Comparison of ENCODE assay signal across 17 mouse cellular contexts in genomic region chr5:113807712-113808111, GRCm38 (mm10). TPM values are rescaled to one million over a fixed set of nuclear protein-coding genes. Genes with fewer than 3 reads are reported as not detected.
DNase-seq lines count a peak whose midpoint lies in the region; ATAC-seq and TF ChIP-seq lines count a peak whose summit lies in the region.
"Had no signal": no experiment of that assay in that cellular context is flagged by ENCODE, and none has a peak within 500 bp of the region (broad histone marks: within the 10 kb centered on the region; RNA-seq: fewer than 3 reads in every experiment).

No protein-coding gene starts in this region.

- no peak for TF ChIP-seq EP300 in stomach, postnatal 0 days (optimal IDR thresholded peaks at IDR 0.05)
- TF ChIP-seq EP300 in liver, postnatal 0 days (IDR thresholded peaks at IDR 0.05; ENCODE audit: low read depth), result no peak

- H3K36me3 ChIP-seq in intestine, embryonic 14.5 days (ENCODE audit: control insufficient read depth, insufficient read depth, low read length), result no peaks in the 10 kb centered on the region
- H3K36me3 ChIP-seq in intestine, postnatal 0 days (ENCODE audit: control insufficient read depth, insufficient read depth), result no peaks in the 10 kb centered on the region
- no peaks in the 10 kb centered on the region for H3K36me3 ChIP-seq in stomach, embryonic 15.5 days
- H3K36me3 ChIP-seq in stomach, postnatal 0 days (ENCODE audit: control insufficient read depth, insufficient read depth, low read length), result no peaks in the 10 kb centered on the region
- no peaks in the 10 kb centered on the region for H3K36me3 ChIP-seq in liver, postnatal 0 days (replicated peaks; ENCODE audit: insufficient read depth, low read length)
- H3K36me3 ChIP-seq: G1E; heart, embryonic 12.5 days; midbrain, embryonic 12.5 days had no signal

- no peak overlapping the region for H3K9ac ChIP-seq in intestine, embryonic 14.5 days (ENCODE audit: low read length)
- H3K9ac ChIP-seq in intestine, postnatal 0 days (ENCODE audit: low read depth, low read length), result no peak overlapping the region
- no peak overlapping the region for H3K9ac ChIP-seq in stomach, embryonic 15.5 days
- H3K9ac ChIP-seq in stomach, postnatal 0 days (ENCODE audit: low read length), result no peak overlapping the region
- H3K9ac ChIP-seq in liver, postnatal 0 days (replicated peaks), result no peak overlapping the region
- H3K9ac ChIP-seq: heart, embryonic 12.5 days; midbrain, embryonic 12.5 days had no signal

- H3K27ac ChIP-seq in intestine, embryonic 14.5 days (ENCODE audit: low read depth), result peak overlapping the region; percentile 43
- no peak overlapping the region for H3K27ac ChIP-seq in intestine, postnatal 0 days (ENCODE audit: low read depth, low read length)
- H3K27ac ChIP-seq in stomach, embryonic 15.5 days, result 0 out of 2 replicates have a peak overlapping the region, but pooled peaks have one; percentile 35
- H3K27ac ChIP-seq in stomach, postnatal 0 days (replicated peaks), result no peak overlapping the region
- H3K27ac ChIP-seq in liver, postnatal 0 days (ENCODE audit: low read depth), result no peak overlapping the region; the same call in 1 of the 2 replicates
- H3K27ac ChIP-seq: kidney, postnatal 0 days; left cerebral cortex, adult 2 months; midbrain, embryonic 12.5 days had no signal

- H3K4me3 ChIP-seq in intestine, embryonic 14.5 days (ENCODE audit: low read depth, low read length), result no peak overlapping the region
- H3K4me3 ChIP-seq in intestine, postnatal 0 days (ENCODE audit: low read depth, low read length), result no peak overlapping the region
- no peak overlapping the region for H3K4me3 ChIP-seq in stomach, embryonic 15.5 days (replicated peaks)
- H3K4me3 ChIP-seq in stomach, postnatal 0 days (ENCODE audit: low read depth, low read length), result no peak overlapping the region
- no peak overlapping the region for H3K4me3 ChIP-seq in liver, postnatal 0 days (ENCODE audit: low read depth, low read length)
- H3K4me3 ChIP-seq: heart, embryonic 12.5 days; left cerebral cortex, adult 2 months; midbrain, embryonic 12.5 days had no signal

- no peak overlapping the region for H3K4me2 ChIP-seq in intestine, embryonic 14.5 days (ENCODE audit: low read length)
- H3K4me2 ChIP-seq in intestine, postnatal 0 days (replicated peaks; ENCODE audit: low read depth), result no peak overlapping the region
- H3K4me2 ChIP-seq in stomach, embryonic 15.5 days, result no peak overlapping the region
- no peak overlapping the region for H3K4me2 ChIP-seq in stomach, postnatal 0 days (replicated peaks; ENCODE audit: low read depth)
- no peak overlapping the region for H3K4me2 ChIP-seq in liver, postnatal 0 days (ENCODE audit: low read depth, low read length)
- H3K4me2 ChIP-seq: heart, embryonic 12.5 days; midbrain, embryonic 12.5 days had no signal

- DNase-seq in embryo, embryonic 10 days (ENCODE audit: low spot score), result peak; percentile 51
- no peak for DNase-seq in embryo, embryonic 10.5 days (ENCODE audit: low spot score)
- no peak for DNase-seq in intestine, embryonic 14.5 days (ENCODE audit: low spot score)
- no peak for DNase-seq in stomach, postnatal 0 days (ENCODE audit: low spot score)
- DNase-seq in liver, postnatal 0 days, result no peak
- DNase-seq in neural tube, embryonic 10.5 days (ENCODE audit: extremely low spot score, low spot score), result no peak
- DNase-seq: cerebellum, adult 9-10 months; gastrocnemius, postnatal 14 days; right cerebral cortex, postnatal 25 days had no signal

- no peaks in the 10 kb centered on the region for H3K27me3 ChIP-seq in intestine, embryonic 14.5 days (replicated peaks; ENCODE audit: control insufficient read depth, insufficient read depth, low read length)
- no peaks in the 10 kb centered on the region for H3K27me3 ChIP-seq in intestine, postnatal 0 days (replicated peaks; ENCODE audit: control insufficient read depth, insufficient read depth, low read length)
- no peaks in the 10 kb centered on the region for H3K27me3 ChIP-seq in stomach, embryonic 15.5 days (replicated peaks)
- no peaks in the 10 kb centered on the region for H3K27me3 ChIP-seq in stomach, postnatal 0 days (ENCODE audit: control insufficient read depth, insufficient read depth, low read length)
- no peaks in the 10 kb centered on the region for H3K27me3 ChIP-seq in liver, postnatal 0 days (ENCODE audit: insufficient read depth, low read length)

- H3K4me1 ChIP-seq in intestine, embryonic 14.5 days (replicated peaks; ENCODE audit: control insufficient read depth, insufficient read depth, low read length), result peaks cover 15% of the 10 kb centered on the region
- no peaks in the 10 kb centered on the region for H3K4me1 ChIP-seq in intestine, postnatal 0 days (replicated peaks; ENCODE audit: control insufficient read depth, insufficient read depth, low read length)
- H3K4me1 ChIP-seq in stomach, embryonic 15.5 days, result peaks cover 9% of the 10 kb centered on the region; the same call in 1 of the 2 replicates
- no peaks in the 10 kb centered on the region; the same call in 1 of the 2 replicates for H3K4me1 ChIP-seq in stomach, postnatal 0 days (replicated peaks; ENCODE audit: control insufficient read depth, insufficient read depth)
- peaks cover 16% of the 10 kb centered on the region for H3K4me1 ChIP-seq in liver, postnatal 0 days (ENCODE audit: insufficient read depth)
- H3K4me1 ChIP-seq: midbrain, embryonic 12.5 days had no signal

- peaks cover 7% of the 10 kb centered on the region; the same call in 1 of the 2 replicates for H3K9me3 ChIP-seq in intestine, embryonic 14.5 days (ENCODE audit: control insufficient read depth, low read length)
- H3K9me3 ChIP-seq in intestine, postnatal 0 days (ENCODE audit: control insufficient read depth), result no peaks in the 10 kb centered on the region
- no peaks in the 10 kb centered on the region for H3K9me3 ChIP-seq in stomach, embryonic 15.5 days
- no peaks in the 10 kb centered on the region for H3K9me3 ChIP-seq in stomach, postnatal 0 days (ENCODE audit: control insufficient read depth, low read length)
- H3K9me3 ChIP-seq in liver, postnatal 0 days (ENCODE audit: low read length), result no peaks in the 10 kb centered on the region

- no peak for ATAC-seq in intestine, embryonic 14.5 days (replicated peaks; ENCODE audit: low FRiP score, low TSS enrichment, low read depth)
- no peak for ATAC-seq in intestine, postnatal 0 days
- no peak for ATAC-seq in stomach, embryonic 15.5 days (ENCODE audit: insufficient read depth, low FRiP score, low read depth)
- no peak for ATAC-seq in stomach, postnatal 0 days (ENCODE audit: low FRiP score, low TSS enrichment)
- ATAC-seq in liver, postnatal 0 days, result no peak
- ATAC-seq: CD4-positive, CD25-positive, alpha-beta regulatory T cell, adult 4 months had no signal

- no peak for TF ChIP-seq CTCF in intestine, postnatal 0 days (IDR thresholded peaks at IDR 0.05; ENCODE audit: low read depth)
- no peak for TF ChIP-seq CTCF in stomach, postnatal 0 days (IDR thresholded peaks at IDR 0.05; ENCODE audit: low read depth)
- TF ChIP-seq CTCF in liver, postnatal 0 days (IDR thresholded peaks at IDR 0.05; ENCODE audit: low read depth), result no peak

- 50% methylated on average over 9 of the region's 9 CpGs for WGBS in intestine, embryonic 14.5 days
- 61% methylated on average over 9 of the region's 9 CpGs for WGBS in intestine, postnatal 0 days
- WGBS in stomach, embryonic 15.5 days, result 46% methylated on average over 9 of the region's 9 CpGs
- 59% methylated on average over 9 of the region's 9 CpGs for WGBS in stomach, postnatal 0 days
- 58% methylated on average over 9 of the region's 9 CpGs for WGBS in liver, postnatal 0 days (ENCODE audit: insufficient replicate concordance)

RNA-seq across cellular contexts. Expression of gene Tmem119, which starts 7.4 kb away (rescaled TPM):
- 41.9 and 46.1 TPM in 2 replicates for polyA plus RNA-seq in intestine, embryonic 14.5 days (2014; fragmentation: Nextera tagmentation; extraction: Ambion mirVana)
- 21.1 and 23.0 TPM in 2 replicates for polyA plus RNA-seq in intestine, postnatal 0 days (2015; fragmentation: Nextera tagmentation; extraction: Ambion mirVana)
- polyA plus RNA-seq in stomach, embryonic 15.5 days (2015; fragmentation: Nextera tagmentation; extraction: Ambion mirVana), result 60.6 and 64.4 TPM in 2 replicates
- 35.3 and 36.6 TPM in 2 replicates for polyA plus RNA-seq in stomach, postnatal 0 days (2015; fragmentation: Nextera tagmentation; extraction: Ambion mirVana)
- polyA plus RNA-seq in liver, postnatal 0 days (2015; fragmentation: Nextera tagmentation; extraction: Ambion mirVana), result 3.2 and 3.4 TPM in 2 replicates
- polyA plus RNA-seq: CD4-positive, CD25-positive, alpha-beta regulatory T cell, adult 4 months had no signal

RNA-seq across cellular contexts. Expression of gene Selplg, which starts 24.7 kb away (rescaled TPM):
- polyA plus RNA-seq in intestine, embryonic 14.5 days (2014; fragmentation: Nextera tagmentation; extraction: Ambion mirVana), result 4.0 and 4.7 TPM in 2 replicates
- 2.9 and 3.2 TPM in 2 replicates for polyA plus RNA-seq in intestine, postnatal 0 days (2015; fragmentation: Nextera tagmentation; extraction: Ambion mirVana)
- 5.8 and 7.5 TPM in 2 replicates for polyA plus RNA-seq in stomach, embryonic 15.5 days (2015; fragmentation: Nextera tagmentation; extraction: Ambion mirVana)
- 2.0 and 2.6 TPM in 2 replicates for polyA plus RNA-seq in stomach, postnatal 0 days (2015; fragmentation: Nextera tagmentation; extraction: Ambion mirVana)
- polyA plus RNA-seq in liver, postnatal 0 days (2015; fragmentation: Nextera tagmentation; extraction: Ambion mirVana), result 18.9 and 21.5 TPM in 2 replicates

RNA-seq across cellular contexts. Expression of gene Iscu, which starts 35.2 kb away (rescaled TPM):
- polyA plus RNA-seq in intestine, embryonic 14.5 days (2014; fragmentation: Nextera tagmentation; extraction: Ambion mirVana), result 108 and 110 TPM in 2 replicates
- 133 and 145 TPM in 2 replicates for polyA plus RNA-seq in intestine, postnatal 0 days (2015; fragmentation: Nextera tagmentation; extraction: Ambion mirVana)
- polyA plus RNA-seq in stomach, embryonic 15.5 days (2015; fragmentation: Nextera tagmentation; extraction: Ambion mirVana), result 111 and 112 TPM in 2 replicates
- 154 and 166 TPM in 2 replicates for polyA plus RNA-seq in stomach, postnatal 0 days (2015; fragmentation: Nextera tagmentation; extraction: Ambion mirVana)
- polyA plus RNA-seq in liver, postnatal 0 days (2015; fragmentation: Nextera tagmentation; extraction: Ambion mirVana), result 109 TPM in 2 replicates

RNA-seq across cellular contexts. Expression of gene Sart3, which starts 35.4 kb away (rescaled TPM):
- polyA plus RNA-seq in intestine, embryonic 14.5 days (2014; fragmentation: Nextera tagmentation; extraction: Ambion mirVana), result 44.0 and 46.3 TPM in 2 replicates
- 9.1 and 9.2 TPM in 2 replicates for polyA plus RNA-seq in intestine, postnatal 0 days (2015; fragmentation: Nextera tagmentation; extraction: Ambion mirVana)
- 43.5 and 45.8 TPM in 2 replicates for polyA plus RNA-seq in stomach, embryonic 15.5 days (2015; fragmentation: Nextera tagmentation; extraction: Ambion mirVana)
- polyA plus RNA-seq in stomach, postnatal 0 days (2015; fragmentation: Nextera tagmentation; extraction: Ambion mirVana), result 10.4 and 11.2 TPM in 2 replicates
- 6.9 and 7.9 TPM in 2 replicates for polyA plus RNA-seq in liver, postnatal 0 days (2015; fragmentation: Nextera tagmentation; extraction: Ambion mirVana)

Comparison
In these comparisons a context has a peak if more than half of its experiments do, and no peak if none do; other contexts are left out.
1. H3K27ac ChIP-seq: peak in intestine, embryonic 14.5 days (single experiment) and stomach, embryonic 15.5 days (single experiment); none in intestine, postnatal 0 days (single experiment), stomach, postnatal 0 days (single experiment) and liver, postnatal 0 days (single experiment).